Mouse (Mus musculus) erythroblast, embryonic 14.5 days (primary cell): ENCODE results near the gene Ust. TPM values are rescaled to one million over a fixed set of nuclear protein-coding genes. Genes with fewer than 3 reads are reported as not detected.
A peak's percentile ranks its signal among the peaks of the same experiment; 100 is the strongest.

Source experiments
- H3K27me3 ChIP-seq: 2 replicates; pipeline ENCODE4 v1.6.1; 2012; ENCODE audit warnings: inconsistent platforms; ENCODE audit not compliant: control insufficient read depth
- H3K36me3 ChIP-seq: 2 replicates; pipeline ENCODE4 v1.6.1; 2012; ENCODE audit warnings: mild to moderate bottlenecking, inconsistent platforms; ENCODE audit not compliant: control insufficient read depth
- H3K4me1 ChIP-seq: 2 replicates; pipeline ENCODE4 v1.6.1; 2012; ENCODE audit warnings: inconsistent platforms; ENCODE audit not compliant: control insufficient read depth
- H3K4me3 ChIP-seq: replicated peaks from 2 replicates; pipeline ENCODE3; 2012; ENCODE audit warnings: moderate library complexity, mild to moderate bottlenecking, inconsistent platforms
- H3K9me3 ChIP-seq: 2 replicates; pipeline ENCODE4 v1.6.1; 2012; ENCODE audit warnings: low read length, inconsistent platforms, mixed read lengths; ENCODE audit not compliant: control insufficient read depth
- GATA1 ChIP-seq: IDR thresholded peaks from 2 replicates; pipeline ENCODE4 v1.6.1; 2012; ENCODE audit warnings: low read length, inconsistent platforms, mixed read lengths
- TAL1 ChIP-seq: IDR thresholded peaks from 3 replicates; pipeline ENCODE4 v1.6.1; 2012; ENCODE audit warnings: low read length, inconsistent platforms, mixed read lengths
- polyA plus RNA-seq: library from polyadenylated mRNA; stranded (reverse); fragments of >175 nt; gene quantifications from 2 replicates; pipeline ENCODE4 v1.2.3, GENCODE M21; 2012

Ust gene
- polyA plus RNA-seq, 1 experiment: not detected

- Histone ChIP-seq H3K4me1 (no peaks in the 10 kb centered on the region), H3K27me3 (no peaks in the 10 kb centered on the region), H3K36me3 (no peaks in the 10 kb centered on the region), H3K4me3 (no peak overlapping the region), H3K9me3 (no peaks in the 10 kb centered on the region)
- TF ChIP-seq TAL1: no peak
- no peak for TF ChIP-seq GATA1
These were observed 305.9 kb downstream of the Ust start for GRCm38 (mm10) chr10:8212611-8213226.

GRCm38 (mm10) chr10:8211694-8212093 is 306.9 kb downstream of the Ust start:
- no peak for TF ChIP-seq GATA1
- no peak for TF ChIP-seq TAL1
- Histone ChIP-seq H3K9me3 (no peaks in the 10 kb centered on the region), H3K36me3 (no peaks in the 10 kb centered on the region), H3K4me1 (no peaks in the 10 kb centered on the region), H3K27me3 (no peaks in the 10 kb centered on the region), H3K4me3 (no peak overlapping the region)

- Histone ChIP-seq H3K27me3 (no peaks in the 10 kb centered on the region), H3K4me1 (no peaks in the 10 kb centered on the region), H3K9me3 (no peaks in the 10 kb centered on the region), H3K4me3 (no peak overlapping the region), H3K36me3 (no peaks in the 10 kb centered on the region)
- TF ChIP-seq GATA1 (no peak), TAL1 (no peak)
These were observed 308.3 kb downstream of the Ust start for GRCm38 (mm10) chr10:8210366-8210765.

- TF ChIP-seq GATA1: no peak
- no peak for TF ChIP-seq TAL1
- Histone ChIP-seq H3K4me1 (no peaks in the 10 kb centered on the region), H3K4me3 (no peak overlapping the region), H3K9me3 (no peaks in the 10 kb centered on the region), H3K36me3 (no peaks in the 10 kb centered on the region), H3K27me3 (no peaks in the 10 kb centered on the region)
These were observed 311.3 kb downstream of the Ust start for GRCm38 (mm10) chr10:8207358-8207757.

GRCm38 (mm10) chr10:8203681-8204080 is 314.9 kb downstream of the Ust start:
- Histone ChIP-seq H3K36me3 (no peaks in the 10 kb centered on the region), H3K4me3 (no peak overlapping the region), H3K9me3 (no peaks in the 10 kb centered on the region), H3K4me1 (no peaks in the 10 kb centered on the region), H3K27me3 (no peaks in the 10 kb centered on the region)
- TF ChIP-seq GATA1 (no peak), TAL1 (no peak)

GRCm38 (mm10) chr10:8199816-8200215 is 318.8 kb downstream of the Ust start:
- no peak for TF ChIP-seq GATA1
- no peak for TF ChIP-seq TAL1
- no peaks in the 10 kb centered on the region for H3K9me3 ChIP-seq
- H3K4me3 ChIP-seq: no peak overlapping the region
- no peaks in the 10 kb centered on the region for H3K36me3 ChIP-seq
- no peaks in the 10 kb centered on the region for H3K27me3 ChIP-seq
- no peaks in the 10 kb centered on the region for H3K4me1 ChIP-seq

GRCm38 (mm10) chr10:8199026-8199756 is 319.4 kb downstream of the Ust start:
- Histone ChIP-seq H3K9me3 (no peaks in the 10 kb centered on the region), H3K4me3 (no peak overlapping the region), H3K4me1 (no peaks in the 10 kb centered on the region), H3K27me3 (no peaks in the 10 kb centered on the region), H3K36me3 (no peaks in the 10 kb centered on the region)
- no peak for TF ChIP-seq TAL1
- TF ChIP-seq GATA1: no peak

GRCm38 (mm10) chr10:8197661-8198060 is 321.0 kb downstream of the Ust start:
- no peak for TF ChIP-seq GATA1
- TF ChIP-seq TAL1: 0 out of 3 replicates have a peak, but pooled peaks have one; percentile 14
- Histone ChIP-seq H3K27me3 (no peaks in the 10 kb centered on the region), H3K4me3 (no peak overlapping the region), H3K9me3 (no peaks in the 10 kb centered on the region), H3K36me3 (no peaks in the 10 kb centered on the region), H3K4me1 (no peaks in the 10 kb centered on the region)

- no peaks in the 10 kb centered on the region for H3K27me3 ChIP-seq
- TF ChIP-seq GATA1: no peak
- no peak for TF ChIP-seq TAL1
- no peaks in the 10 kb centered on the region for H3K9me3 ChIP-seq
- H3K4me1 ChIP-seq: no peaks in the 10 kb centered on the region
- H3K4me3 ChIP-seq: no peak overlapping the region
- H3K36me3 ChIP-seq: no peaks in the 10 kb centered on the region
These were observed 322.3 kb downstream of the Ust start for GRCm38 (mm10) chr10:8196300-8196699.
